8 mouse cellular contexts compared by ENCODE assay signal in genomic region chr2:173276859-173277258, GRCm38 (mm10). TPM values are rescaled to one million over a fixed set of nuclear protein-coding genes. Genes with fewer than 3 reads are reported as not detected.
DNase-seq lines count a peak whose midpoint lies in the region; ATAC-seq and TF ChIP-seq lines count a peak whose summit lies in the region.

No protein-coding gene starts in this region.

- TF ChIP-seq EP300 in ES-Bruce4 (IDR thresholded peaks at IDR 0.05; ENCODE audit: insufficient read depth, low read depth, low read length): no peak

- WGBS in forebrain, embryonic 16.5 days: under 1% methylated on average over 12 of the region's 12 CpGs
- whole genome bisulfite sequencing in midbrain, embryonic 13.5 days: 5% methylated on average over 12 of the region's 12 CpGs

- peak; percentile 75 for DNase-seq in embryo, embryonic 11 days
- no peak for DNase-seq in embryo, embryonic 9.5 days (ENCODE audit: extremely low spot score)
- peak; percentile 75 for DNase-seq in kidney, postnatal 14 days
- no peak for DNase-seq in layer of hippocampus, postnatal 36 days
- DNase-seq in frontal cortex, postnatal 14 days (ENCODE audit: low spot score in 2 of 2): no peak

- H3K4me1 ChIP-seq in ES-Bruce4 (ENCODE audit: control insufficient read depth, insufficient read depth, low read length): peaks cover 19% of the 10 kb centered on the region
- H3K4me1 ChIP-seq in forebrain, embryonic 16.5 days (replicated peaks; ENCODE audit: control insufficient read depth, insufficient read depth, low read length): peaks cover 40% of the 10 kb centered on the region
- H3K4me1 ChIP-seq in midbrain, embryonic 13.5 days (replicated peaks): peaks cover 45% of the 10 kb centered on the region

- peak overlapping the region; percentile 98 for H3K9ac ChIP-seq in ES-Bruce4 (ENCODE audit: low read depth, poor library complexity, severe bottlenecking)
- peak overlapping the region; percentile 57 for H3K9ac ChIP-seq in forebrain, embryonic 16.5 days (replicated peaks; ENCODE audit: low read depth, low read length)
- peak overlapping the region; percentile 99 for H3K9ac ChIP-seq in midbrain, embryonic 13.5 days (replicated peaks)

- H3K4me2 ChIP-seq in forebrain, embryonic 16.5 days (ENCODE audit: low read length): peak overlapping the region; percentile 76
- peak overlapping the region; percentile 76 for H3K4me2 ChIP-seq in midbrain, embryonic 13.5 days (replicated peaks)

- TF ChIP-seq POLR2A in ES-Bruce4 (IDR thresholded peaks at IDR 0.05; ENCODE audit: insufficient read depth, low read length): no peak

- peak overlapping the region; percentile 46 for H3K27ac ChIP-seq in ES-Bruce4 (ENCODE audit: insufficient read depth, low read length)
- H3K27ac ChIP-seq in forebrain, embryonic 16.5 days (ENCODE audit: low read length): peak overlapping the region; percentile 69
- peak overlapping the region; percentile 91; the same call in 1 of the 2 replicates for H3K27ac ChIP-seq in midbrain, embryonic 13.5 days

- TF ChIP-seq CTCF in ES-Bruce4 (IDR thresholded peaks at IDR 0.05; ENCODE audit: low read depth, low read length): no peak

- H3K4me3 ChIP-seq in ES-Bruce4 (ENCODE audit: low read depth, low read length): peak overlapping the region; percentile 71
- H3K4me3 ChIP-seq in forebrain, embryonic 16.5 days (replicated peaks; ENCODE audit: low read length): peak overlapping the region; percentile 97
- peak overlapping the region; percentile 97 for H3K4me3 ChIP-seq in midbrain, embryonic 13.5 days (replicated peaks)

- no peaks in the 10 kb centered on the region for H3K27me3 ChIP-seq in ES-Bruce4 (ENCODE audit: control insufficient read depth, insufficient read depth, low read length, poor library complexity, severe bottlenecking)
- H3K27me3 ChIP-seq in forebrain, embryonic 16.5 days (replicated peaks; ENCODE audit: control insufficient read depth, insufficient read depth, low read length): no peaks in the 10 kb centered on the region
- 0 out of 2 replicates have a peak, but pooled peaks cover 3% of the 10 kb centered on the region for H3K27me3 ChIP-seq in midbrain, embryonic 13.5 days

- H3K36me3 ChIP-seq in ES-Bruce4 (ENCODE audit: control insufficient read depth, insufficient read depth, low read length, poor library complexity, severe bottlenecking): no peaks in the 10 kb centered on the region
- no peaks in the 10 kb centered on the region for H3K36me3 ChIP-seq in forebrain, embryonic 16.5 days (ENCODE audit: control insufficient read depth, insufficient read depth)
- no peaks in the 10 kb centered on the region for H3K36me3 ChIP-seq in midbrain, embryonic 13.5 days

- peak; percentile 37 for ATAC-seq in forebrain, embryonic 16.5 days
- peak; percentile 47 for ATAC-seq in midbrain, embryonic 13.5 days

- H3K9me3 ChIP-seq in ES-Bruce4 (replicated peaks; ENCODE audit: control insufficient read depth, insufficient read depth, low read length, poor library complexity, severe bottlenecking): no peaks in the 10 kb centered on the region
- H3K9me3 ChIP-seq in forebrain, embryonic 16.5 days (ENCODE audit: control insufficient read depth, low read length): no peaks in the 10 kb centered on the region
- H3K9me3 ChIP-seq in midbrain, embryonic 13.5 days: no peaks in the 10 kb centered on the region

RNA-seq across cellular contexts. Expression of gene Pmepa1, which starts 0.5 kb away (rescaled TPM):
- 25.1 and 28.5 TPM in 2 replicates for polyA plus RNA-seq in ES-Bruce4 (2011; ENCODE audit: insufficient read depth, insufficient read length, low read depth, missing spikeins)
- polyA plus RNA-seq in forebrain, embryonic 16.5 days (2015; fragmentation: Nextera tagmentation; extraction: Ambion mirVana): 7.2 and 7.3 TPM in 2 replicates
- polyA plus RNA-seq in midbrain, embryonic 13.5 days (2015; fragmentation: Nextera tagmentation; extraction: Ambion mirVana): 3.9 and 4.7 TPM in 2 replicates
- 10 to 100 TPM; 20.3 to 23.2 TPM for total RNA-seq in layer of hippocampus, postnatal 36 days (2021)

RNA-seq across cellular contexts. Expression of gene Zbp1, which starts 58.1 kb away (rescaled TPM):
- polyA plus RNA-seq in ES-Bruce4 (2011; ENCODE audit: insufficient read depth, insufficient read length, low read depth, missing spikeins): 3.8 and 6.8 TPM in 2 replicates
- not detected in 2 replicates for polyA plus RNA-seq in forebrain, embryonic 16.5 days (2015; fragmentation: Nextera tagmentation; extraction: Ambion mirVana)
- 0.27 and 0.50 TPM in 2 replicates for polyA plus RNA-seq in midbrain, embryonic 13.5 days (2015; fragmentation: Nextera tagmentation; extraction: Ambion mirVana)
- under 1 TPM in 1 of 2 experiments, not detected in 1; 0.35 TPM for total RNA-seq in layer of hippocampus, postnatal 36 days (2021)

Comparison
In these comparisons a context has a peak if more than half of its experiments do, and no peak if none do; other contexts are left out.
1. DNase-seq: peak in embryo, embryonic 11 days (single experiment) and kidney, postnatal 14 days (single experiment); none in embryo, embryonic 9.5 days (single experiment), layer of hippocampus, postnatal 36 days (0 of 2) and frontal cortex, postnatal 14 days (0 of 2).
2. Peak in every context shown above with its lines, with median percentiles within 50 percentile points of each other: H3K27ac ChIP-seq, H3K4me3 ChIP-seq and H3K9ac ChIP-seq.